Mouse (Mus musculus): Measurements from ENCODE around the gene Prr29.

DNA sequence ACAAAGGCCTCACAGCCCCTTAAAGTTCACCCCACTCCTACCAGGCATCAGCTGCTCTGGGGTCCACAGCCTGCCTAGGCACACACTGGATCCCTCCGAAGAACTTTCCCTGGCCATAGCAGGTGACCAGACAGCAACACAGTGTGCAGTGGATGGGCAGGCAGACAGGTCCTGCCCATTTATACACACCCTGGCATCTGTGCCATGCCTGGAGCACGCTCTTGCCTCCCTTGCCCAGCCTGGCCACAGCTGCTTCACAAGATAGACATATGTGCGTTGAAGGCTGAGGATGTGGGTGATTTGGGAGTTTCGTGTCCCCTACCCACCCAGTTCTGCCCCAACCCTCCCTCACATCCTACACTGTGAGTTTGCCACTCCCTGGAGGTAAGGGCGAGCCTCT, 27.2 kb upstream of the Prr29 start:
- no peak for TF ChIP-seq CTCF (IDR thresholded peaks at IDR 0.05 in 2 of 3, conservative IDR thresholded peaks at IDR 0.05 in 1 of 3; ENCODE audit: control insufficient read depth in 1 of 3, insufficient read depth in 1 of 3, low read depth in 2 of 3, low read length in 3 of 3, poor library complexity in 1 of 3, severe bottlenecking in 1 of 3)
- TF ChIP-seq GATA1 (IDR thresholded peaks at IDR 0.05; ENCODE audit: low read depth, low read length) = no peak
- no peak for TF ChIP-seq POLR2A (IDR thresholded peaks at IDR 0.05; ENCODE audit: control insufficient read depth in 1 of 2, insufficient read depth in 1 of 2, low read depth in 1 of 2, low read length in 2 of 2, poor library complexity in 1 of 2)
- TF ChIP-seq USF2 (IDR thresholded peaks at IDR 0.05; ENCODE audit: borderline replicate concordance in 1 of 2, insufficient read depth in 1 of 2, low read depth in 1 of 2, low read length in 2 of 2) = no peak
- TF ChIP-seq POLR2AphosphoS2 (IDR thresholded peaks at IDR 0.05; ENCODE audit: low read length) = no peak
- no peak for TF ChIP-seq MAX (IDR thresholded peaks at IDR 0.05; ENCODE audit: low read length)
- no peak for TF ChIP-seq ETS1 (IDR thresholded peaks at IDR 0.05; ENCODE audit: low read depth, low read length)

Measured in MEL (cell line).